Mouse (Mus musculus) G1E (cell line): Measurements from ENCODE around the gene Tnfrsf4.

ENCODE experiments used
- CTCF ChIP-seq: IDR thresholded peaks from 2 replicates; pipeline ENCODE4 v1.5.1; 2012; ENCODE audit warnings: low read depth, low read length, inconsistent platforms, mixed read lengths
- POLR2AphosphoS5 ChIP-seq: IDR thresholded peaks from 2 replicates; pipeline ENCODE4 v1.6.1; 2012; ENCODE audit warnings: low read depth, low read length, inconsistent platforms; ENCODE audit not compliant: insufficient replicate concordance
- TAL1 ChIP-seq: conservative IDR thresholded peaks from 2 replicates; pipeline ENCODE4 v1.6.1; 2012; ENCODE audit warnings: low read depth, low read length, inconsistent platforms, mixed read lengths

DNA sequence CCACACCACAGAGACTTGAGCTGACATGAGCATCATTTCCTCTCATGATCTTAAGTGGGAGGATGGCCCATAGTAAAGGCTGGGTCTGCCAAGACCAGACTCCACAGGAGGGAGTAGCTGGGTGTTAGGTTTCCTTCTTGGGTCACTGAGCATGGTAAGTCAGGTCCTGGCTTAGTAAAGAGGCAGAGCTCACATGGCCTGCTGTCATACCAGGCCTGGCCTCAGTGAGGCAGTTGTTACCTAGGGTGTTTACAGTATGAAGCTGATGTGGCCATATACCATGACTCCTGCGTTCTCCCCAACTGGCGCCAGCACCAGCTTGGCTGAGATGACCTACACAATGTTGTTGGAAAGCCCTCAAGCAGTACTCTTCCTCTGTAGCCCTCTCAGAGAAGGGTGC, 40.4 kb upstream of the Tnfrsf4 start:
- TF ChIP-seq CTCF, result no peak
- TF ChIP-seq TAL1, result no peak
- TF ChIP-seq POLR2AphosphoS5, result no peak
